Mouse (Mus musculus): ENCODE results near the gene Csf3r.

- TF ChIP-seq GATA1 (IDR thresholded peaks at IDR 0.05; ENCODE audit: borderline replicate concordance, low read length) (no peak), FLI1 (IDR thresholded peaks at IDR 0.05; ENCODE audit: low read length) (no peak)
Measured at GRCm38 (mm10) chr4:125992206-125992605, 32.1 kb upstream of the Csf3r start.

Measured in megakaryocyte, embryonic 14.5 days (primary cell).